Mouse (Mus musculus): ENCODE data around the gene Ntmt1. TPM values are rescaled to one million over a fixed set of nuclear protein-coding genes. Genes with fewer than 3 reads are reported as not detected.

Ntmt1 gene
- polyA plus RNA-seq, 1 experiment, result 1.8 TPM

DNA sequence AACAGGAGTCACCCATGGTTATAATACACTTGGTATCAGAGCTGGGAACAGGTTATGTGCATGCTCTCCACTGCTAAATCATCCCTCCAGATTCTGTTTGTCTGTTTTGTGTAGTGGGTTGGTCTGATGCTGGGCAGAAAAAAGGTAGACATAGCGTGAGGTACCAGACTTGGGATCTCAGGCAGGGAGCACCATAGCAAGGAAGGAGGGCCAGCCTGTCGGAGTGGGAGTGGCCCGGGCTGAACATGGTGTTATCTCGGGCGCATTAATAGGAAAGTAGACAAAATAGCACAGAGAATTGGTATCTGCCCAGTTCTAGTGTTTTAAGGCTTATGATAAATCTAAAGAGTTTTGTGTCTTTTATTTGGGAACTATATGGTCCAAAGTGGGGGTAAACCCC lies 39.1 kb upstream of the Ntmt1 start:
- Histone ChIP-seq H3K4me3 (replicated peaks) (no peak overlapping the region), H3K4me1 (ENCODE audit: control insufficient read depth) (peaks cover 67% of the 10 kb centered on the region), H3K36me3 (ENCODE audit: control insufficient read depth) (peaks cover 5% of the 10 kb centered on the region), H3K9me3 (ENCODE audit: control insufficient read depth, low read length) (no peaks in the 10 kb centered on the region), H3K27me3 (ENCODE audit: control insufficient read depth) (peaks cover 21% of the 10 kb centered on the region)
- no peak for TF ChIP-seq TAL1 (IDR thresholded peaks at IDR 0.05; ENCODE audit: low read length)
- no peak for TF ChIP-seq GATA1 (IDR thresholded peaks at IDR 0.05; ENCODE audit: low read length)

DNA sequence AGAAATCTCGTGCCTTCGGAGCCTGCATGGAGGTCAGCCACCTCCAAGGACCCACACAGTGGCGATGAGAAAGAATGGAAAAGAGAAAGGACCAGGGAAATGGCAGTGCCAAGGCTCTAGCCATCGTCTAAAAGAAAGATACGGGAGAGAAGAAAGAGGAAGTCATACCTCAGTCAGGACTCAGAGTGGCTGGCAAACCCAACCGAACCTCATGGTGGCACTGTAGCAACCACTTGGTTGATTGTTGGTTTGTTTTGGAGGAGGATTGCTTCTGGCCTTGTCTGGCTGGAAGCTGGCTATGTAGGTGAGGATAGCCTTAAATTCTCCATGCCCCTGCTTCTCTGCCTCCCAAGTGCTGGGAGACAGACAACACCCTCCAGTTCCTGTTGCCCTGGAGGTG lies 38.4 kb upstream of the Ntmt1 start:
- Histone ChIP-seq H3K9me3 (ENCODE audit: control insufficient read depth, low read length) (no peaks in the 10 kb centered on the region), H3K4me1 (ENCODE audit: control insufficient read depth) (peaks cover 73% of the 10 kb centered on the region), H3K4me3 (replicated peaks) (no peak overlapping the region), H3K36me3 (ENCODE audit: control insufficient read depth) (peaks cover 9% of the 10 kb centered on the region), H3K27me3 (ENCODE audit: control insufficient read depth) (peaks cover 21% of the 10 kb centered on the region)
- no peak for TF ChIP-seq GATA1 (IDR thresholded peaks at IDR 0.05; ENCODE audit: low read length)
- TF ChIP-seq TAL1 (IDR thresholded peaks at IDR 0.05; ENCODE audit: low read length), result no peak

DNA sequence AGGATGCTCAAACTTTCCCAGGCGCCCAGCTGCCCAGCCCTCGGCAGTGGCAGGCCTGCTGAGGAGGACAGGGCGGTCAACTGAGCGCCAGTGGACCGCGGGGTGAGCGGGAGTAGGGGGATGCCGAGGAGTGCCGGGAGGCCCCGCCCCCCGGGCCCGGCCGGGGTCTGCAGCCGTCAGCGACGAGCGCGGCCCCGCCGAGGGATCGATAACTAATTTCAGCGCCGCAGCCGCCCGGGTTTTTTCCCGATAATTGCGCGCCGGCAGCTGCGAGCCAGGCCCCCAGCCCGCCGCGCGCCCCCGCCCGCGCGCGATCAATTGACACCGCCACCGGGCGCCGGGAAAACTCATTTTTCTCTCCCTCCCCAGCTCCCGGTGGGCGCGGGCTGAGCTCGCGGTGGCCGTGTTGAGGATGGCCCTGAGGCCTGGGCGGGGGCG lies 36.2 kb upstream of the Ntmt1 start:
- peak overlapping the region; percentile 81 for H3K4me3 ChIP-seq (replicated peaks)
- H3K27me3 ChIP-seq (ENCODE audit: control insufficient read depth), result peaks cover 11% of the 10 kb centered on the region
- no peak for TF ChIP-seq TAL1 (IDR thresholded peaks at IDR 0.05; ENCODE audit: low read length)
- TF ChIP-seq GATA1 (IDR thresholded peaks at IDR 0.05; ENCODE audit: low read length), result no peak
- no peaks in the 10 kb centered on the region for H3K9me3 ChIP-seq (ENCODE audit: control insufficient read depth, low read length)
- H3K4me1 ChIP-seq (ENCODE audit: control insufficient read depth), result peaks cover 85% of the 10 kb centered on the region
- peaks cover 9% of the 10 kb centered on the region for H3K36me3 ChIP-seq (ENCODE audit: control insufficient read depth)

GRCm38 (mm10) chr2:30771806-30772460 lies 35.7 kb upstream of the Ntmt1 start:
- TF ChIP-seq TAL1 (IDR thresholded peaks at IDR 0.05; ENCODE audit: low read length), result peak; percentile 79
- TF ChIP-seq GATA1 (IDR thresholded peaks at IDR 0.05; ENCODE audit: low read length), result peak; percentile 90
- Histone ChIP-seq H3K36me3 (ENCODE audit: control insufficient read depth) (peaks cover 9% of the 10 kb centered on the region), H3K4me1 (ENCODE audit: control insufficient read depth) (peaks cover 88% of the 10 kb centered on the region)

GRCm38 (mm10) chr2:30772581-30773312 lies 34.9 kb upstream of the Ntmt1 start:
- H3K4me3 ChIP-seq (replicated peaks), result peak overlapping the region; percentile 81
- no peaks in the 10 kb centered on the region; the same call in 1 of the 2 replicates for H3K27me3 ChIP-seq (ENCODE audit: control insufficient read depth)
- TF ChIP-seq GATA1 (IDR thresholded peaks at IDR 0.05; ENCODE audit: low read length) (no peak), TAL1 (IDR thresholded peaks at IDR 0.05; ENCODE audit: low read length) (no peak)
- peaks cover 88% of the 10 kb centered on the region for H3K4me1 ChIP-seq (ENCODE audit: control insufficient read depth)
- H3K9me3 ChIP-seq (ENCODE audit: control insufficient read depth, low read length), result no peaks in the 10 kb centered on the region
- H3K36me3 ChIP-seq (ENCODE audit: control insufficient read depth), result peaks cover 9% of the 10 kb centered on the region

More at GRCm38 (mm10) chr2:30771806-30772460, 35.7 kb upstream of the Ntmt1 start:
- peaks cover 5% of the 10 kb centered on the region for H3K27me3 ChIP-seq (ENCODE audit: control insufficient read depth)
- peak overlapping the region; percentile 81 for H3K4me3 ChIP-seq (replicated peaks)
- no peaks in the 10 kb centered on the region for H3K9me3 ChIP-seq (ENCODE audit: control insufficient read depth, low read length)

GRCm38 (mm10) chr2:30773313-30774005 lies 34.2 kb upstream of the Ntmt1 start:
- H3K27me3 ChIP-seq (ENCODE audit: control insufficient read depth), result no peaks in the 10 kb centered on the region; the same call in 1 of the 2 replicates
- no peak for TF ChIP-seq TAL1 (IDR thresholded peaks at IDR 0.05; ENCODE audit: low read length)
- peaks cover 88% of the 10 kb centered on the region for H3K4me1 ChIP-seq (ENCODE audit: control insufficient read depth)

DNA sequence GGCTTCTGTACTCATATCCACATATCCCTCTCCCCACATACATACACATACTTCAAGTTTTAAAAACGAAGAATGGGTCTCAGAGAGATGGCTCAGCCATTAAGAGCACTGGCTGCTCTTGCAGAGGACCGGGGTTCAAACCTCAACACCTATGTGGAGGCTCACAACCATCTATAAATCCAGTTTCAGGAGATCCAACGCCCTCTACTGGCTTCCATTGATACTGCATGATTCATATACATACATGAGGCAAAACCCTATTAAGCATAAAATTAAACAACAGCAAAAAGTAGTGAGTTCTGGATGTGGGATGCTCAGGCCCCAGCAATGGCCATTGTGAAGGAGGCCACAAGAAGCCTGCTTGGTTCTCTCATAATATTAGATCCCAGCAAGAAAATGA lies 31.7 kb upstream of the Ntmt1 start:
- TF ChIP-seq TAL1 (IDR thresholded peaks at IDR 0.05; ENCODE audit: low read length) (no peak), GATA1 (IDR thresholded peaks at IDR 0.05; ENCODE audit: low read length) (no peak)
- H3K4me3 ChIP-seq (replicated peaks), result no peak overlapping the region
- no peaks in the 10 kb centered on the region for H3K9me3 ChIP-seq (ENCODE audit: control insufficient read depth, low read length)
- H3K36me3 ChIP-seq (ENCODE audit: control insufficient read depth), result peaks cover 9% of the 10 kb centered on the region
- peaks cover 70% of the 10 kb centered on the region for H3K4me1 ChIP-seq (ENCODE audit: control insufficient read depth)
- H3K27me3 ChIP-seq (ENCODE audit: control insufficient read depth), result no peaks in the 10 kb centered on the region; the same call in 1 of the 2 replicates

More at GRCm38 (mm10) chr2:30773313-30774005, 34.2 kb upstream of the Ntmt1 start:
- Histone ChIP-seq H3K36me3 (ENCODE audit: control insufficient read depth) (peaks cover 9% of the 10 kb centered on the region), H3K4me3 (replicated peaks) (peak overlapping the region; percentile 81), H3K9me3 (ENCODE audit: control insufficient read depth, low read length) (no peaks in the 10 kb centered on the region)

DNA sequence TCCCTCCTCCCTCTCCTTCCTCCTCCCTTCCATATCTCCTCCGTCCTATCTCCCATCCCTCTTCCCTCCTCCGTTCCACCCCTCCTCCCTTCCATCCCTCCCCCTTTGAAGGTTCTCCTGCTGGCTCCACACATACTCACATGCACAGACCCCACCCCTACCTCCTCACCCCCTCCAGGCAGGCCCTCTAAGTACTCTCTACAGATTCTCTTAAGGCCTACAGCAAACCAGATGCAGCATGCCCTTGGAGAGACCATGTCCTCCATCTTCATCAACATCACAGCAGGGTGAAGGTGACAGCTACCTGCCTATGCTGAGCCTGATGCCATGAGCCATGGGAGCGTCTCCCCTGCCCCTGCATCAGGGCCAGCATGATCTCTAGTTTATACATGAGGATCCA lies 30.4 kb upstream of the Ntmt1 start:
- no peak overlapping the region for H3K4me3 ChIP-seq (replicated peaks)
- TF ChIP-seq GATA1 (IDR thresholded peaks at IDR 0.05; ENCODE audit: low read length) (no peak), TAL1 (IDR thresholded peaks at IDR 0.05; ENCODE audit: low read length) (no peak)
- peaks cover 57% of the 10 kb centered on the region for H3K4me1 ChIP-seq (ENCODE audit: control insufficient read depth)
- H3K27me3 ChIP-seq (ENCODE audit: control insufficient read depth), result no peaks in the 10 kb centered on the region; the same call in 1 of the 2 replicates
- peaks cover 9% of the 10 kb centered on the region for H3K36me3 ChIP-seq (ENCODE audit: control insufficient read depth)
- no peaks in the 10 kb centered on the region for H3K9me3 ChIP-seq (ENCODE audit: control insufficient read depth, low read length)

GRCm38 (mm10) chr2:30778235-30778634 lies 29.4 kb upstream of the Ntmt1 start:
- H3K4me1 ChIP-seq (ENCODE audit: control insufficient read depth), result peaks cover 51% of the 10 kb centered on the region
- H3K4me3 ChIP-seq (replicated peaks), result no peak overlapping the region
- TF ChIP-seq GATA1 (IDR thresholded peaks at IDR 0.05; ENCODE audit: low read length) (no peak), TAL1 (IDR thresholded peaks at IDR 0.05; ENCODE audit: low read length) (no peak)
- H3K27me3 ChIP-seq (ENCODE audit: control insufficient read depth), result peaks cover 4% of the 10 kb centered on the region
- peaks cover 7% of the 10 kb centered on the region for H3K36me3 ChIP-seq (ENCODE audit: control insufficient read depth)
- no peaks in the 10 kb centered on the region for H3K9me3 ChIP-seq (ENCODE audit: control insufficient read depth, low read length)
